Mouse (Mus musculus): ENCODE data around the gene Syna. TPM values are rescaled to one million over a fixed set of nuclear protein-coding genes. Genes with fewer than 3 reads are reported as not detected.
A peak's percentile ranks its signal among the peaks of the same experiment; 100 is the strongest.

Syna gene
- polyA plus RNA-seq, 1 experiment from 2014 or later: 0.63 TPM

DNA sequence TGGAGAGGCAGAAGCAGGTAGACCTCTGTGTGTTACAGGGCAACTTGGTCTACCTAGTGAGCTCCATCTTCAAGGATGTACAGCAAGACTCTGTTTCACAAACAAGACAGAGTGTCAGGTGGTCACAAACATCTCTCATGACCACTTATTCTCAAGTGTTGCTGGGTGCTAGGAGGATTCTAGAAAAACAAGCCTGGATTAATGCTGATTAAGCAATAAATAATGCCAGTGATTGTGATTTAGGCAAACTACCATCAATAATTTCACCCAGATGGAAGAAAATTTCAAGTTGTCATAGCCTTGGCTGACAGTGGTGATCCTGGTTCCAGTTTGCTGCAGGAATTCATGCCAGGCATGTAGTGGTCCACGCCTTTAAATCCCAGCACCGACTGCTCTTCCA, 4.3 kb upstream of the Syna start:
- ATAC-seq (ENCODE audit: low FRiP score): no peak
- Histone ChIP-seq H3K4me2 (no peak overlapping the region), H3K27me3 (replicated peaks) (no peaks in the 10 kb centered on the region), H3K9me3 (replicated peaks) (no peaks in the 10 kb centered on the region), H3K36me3 (no peaks in the 10 kb centered on the region), H3K4me3 (replicated peaks) (no peak overlapping the region), H3K27ac (replicated peaks) (no peak overlapping the region), H3K4me1 (no peaks in the 10 kb centered on the region), H3K9ac (replicated peaks) (no peak overlapping the region)
- WGBS: 93% methylated on average over 2 of the region's 2 CpGs

DNA sequence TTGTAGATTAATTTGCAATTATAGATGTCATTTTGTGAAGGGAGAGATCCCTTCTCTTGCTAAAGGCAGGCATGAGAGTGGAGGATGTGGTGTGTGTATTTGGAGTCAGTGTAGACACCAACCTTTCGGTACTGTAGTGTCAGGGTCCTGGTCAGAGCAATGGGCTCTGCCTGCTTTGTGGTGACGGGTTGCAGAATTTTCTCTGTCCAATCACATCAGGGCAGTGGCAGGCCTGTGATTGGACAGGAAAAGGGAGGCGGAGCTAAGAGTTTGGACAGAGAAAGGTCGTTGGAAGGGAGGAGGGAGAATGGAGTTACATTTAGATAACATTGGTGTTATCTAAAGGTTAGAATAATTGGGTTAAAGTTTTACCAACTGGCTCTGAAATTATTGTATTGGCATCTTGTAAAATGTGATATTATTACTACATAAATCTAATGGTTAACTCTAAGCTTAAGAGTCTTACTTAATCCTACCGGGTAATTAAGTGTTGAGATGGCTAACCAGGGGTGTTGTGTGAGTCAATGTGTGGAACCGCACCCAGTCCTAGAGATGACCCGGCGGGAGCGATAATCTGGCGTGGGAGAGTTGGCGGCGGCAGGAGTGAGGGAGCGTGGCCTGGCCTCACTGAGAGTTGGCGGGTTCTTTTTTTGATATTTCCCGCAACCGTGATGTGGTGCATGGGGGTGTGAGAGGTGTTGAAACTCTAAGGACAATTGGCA, 640 bp upstream of the Syna start:
- Histone ChIP-seq H3K27me3 (replicated peaks) (no peaks in the 10 kb centered on the region), H3K4me2 (no peak overlapping the region), H3K9ac (replicated peaks) (no peak overlapping the region), H3K4me1 (peaks cover 3% of the 10 kb centered on the region), H3K4me3 (replicated peaks) (no peak overlapping the region), H3K27ac (replicated peaks) (no peak overlapping the region), H3K9me3 (replicated peaks) (no peaks in the 10 kb centered on the region), H3K36me3 (no peaks in the 10 kb centered on the region)
- ATAC-seq (ENCODE audit: low FRiP score): no peak
- WGBS: 81% methylated on average over 16 of the region's 16 CpGs

- H3K27me3 ChIP-seq (replicated peaks): no peaks in the 10 kb centered on the region
- 13% methylated on average over 20 of the region's 20 CpGs for WGBS
- H3K9me3 ChIP-seq (replicated peaks): no peaks in the 10 kb centered on the region
- H3K4me1 ChIP-seq: peaks cover 30% of the 10 kb centered on the region
- ATAC-seq (ENCODE audit: low FRiP score): no peak
- H3K4me2 ChIP-seq: peak overlapping the region; percentile 44
- H3K36me3 ChIP-seq: no peaks in the 10 kb centered on the region
- peak overlapping the region; percentile 5; the same call in 1 of the 2 replicates for H3K4me3 ChIP-seq (replicated peaks)
- H3K9ac ChIP-seq (replicated peaks): no peak overlapping the region
- H3K27ac ChIP-seq (replicated peaks): no peak overlapping the region; the same call in 1 of the 2 replicates
These were observed 4.4 kb downstream of the Syna start for GRCm38 (mm10) chr5:134555463-134556164.

DNA sequence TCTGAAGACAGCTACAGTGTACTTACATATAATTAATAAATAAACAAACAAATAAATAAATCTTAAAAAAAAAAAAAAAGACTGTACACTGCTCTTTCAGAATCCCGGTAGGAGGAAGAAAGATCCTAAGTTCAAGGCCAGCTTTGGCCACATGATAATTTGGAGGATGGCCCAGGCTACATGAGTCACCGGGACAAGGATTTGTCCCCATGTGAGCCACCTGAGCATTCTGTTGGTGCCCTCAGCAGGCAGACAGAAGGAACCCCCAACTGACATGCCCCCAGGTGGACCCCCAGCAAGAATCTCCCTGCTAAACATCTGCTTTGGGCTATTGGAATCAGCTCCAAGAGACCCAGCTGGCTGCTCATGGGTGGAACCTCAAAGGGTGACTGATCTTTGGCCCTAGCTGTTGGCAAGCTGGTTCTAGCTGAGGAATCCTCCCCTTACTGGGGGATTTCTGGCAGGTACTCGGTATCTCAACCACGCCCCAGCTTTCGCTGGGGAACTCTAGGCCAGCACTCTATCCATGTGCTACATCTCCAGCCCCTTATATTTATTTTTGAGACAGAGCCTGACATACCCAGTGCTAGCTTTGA, 5.9 kb downstream of the Syna start:
- no peak overlapping the region for H3K4me3 ChIP-seq (replicated peaks)
- H3K4me2 ChIP-seq: no peak overlapping the region
- no peaks in the 10 kb centered on the region for H3K27me3 ChIP-seq (replicated peaks)
- H3K36me3 ChIP-seq: no peaks in the 10 kb centered on the region
- H3K27ac ChIP-seq (replicated peaks): no peak overlapping the region
- 91% methylated on average over 5 of the region's 5 CpGs for WGBS
- no peak overlapping the region for H3K9ac ChIP-seq (replicated peaks)
- peaks cover 46% of the 10 kb centered on the region for H3K4me1 ChIP-seq
- no peaks in the 10 kb centered on the region for H3K9me3 ChIP-seq (replicated peaks)
- no peak for ATAC-seq (ENCODE audit: low FRiP score)

DNA sequence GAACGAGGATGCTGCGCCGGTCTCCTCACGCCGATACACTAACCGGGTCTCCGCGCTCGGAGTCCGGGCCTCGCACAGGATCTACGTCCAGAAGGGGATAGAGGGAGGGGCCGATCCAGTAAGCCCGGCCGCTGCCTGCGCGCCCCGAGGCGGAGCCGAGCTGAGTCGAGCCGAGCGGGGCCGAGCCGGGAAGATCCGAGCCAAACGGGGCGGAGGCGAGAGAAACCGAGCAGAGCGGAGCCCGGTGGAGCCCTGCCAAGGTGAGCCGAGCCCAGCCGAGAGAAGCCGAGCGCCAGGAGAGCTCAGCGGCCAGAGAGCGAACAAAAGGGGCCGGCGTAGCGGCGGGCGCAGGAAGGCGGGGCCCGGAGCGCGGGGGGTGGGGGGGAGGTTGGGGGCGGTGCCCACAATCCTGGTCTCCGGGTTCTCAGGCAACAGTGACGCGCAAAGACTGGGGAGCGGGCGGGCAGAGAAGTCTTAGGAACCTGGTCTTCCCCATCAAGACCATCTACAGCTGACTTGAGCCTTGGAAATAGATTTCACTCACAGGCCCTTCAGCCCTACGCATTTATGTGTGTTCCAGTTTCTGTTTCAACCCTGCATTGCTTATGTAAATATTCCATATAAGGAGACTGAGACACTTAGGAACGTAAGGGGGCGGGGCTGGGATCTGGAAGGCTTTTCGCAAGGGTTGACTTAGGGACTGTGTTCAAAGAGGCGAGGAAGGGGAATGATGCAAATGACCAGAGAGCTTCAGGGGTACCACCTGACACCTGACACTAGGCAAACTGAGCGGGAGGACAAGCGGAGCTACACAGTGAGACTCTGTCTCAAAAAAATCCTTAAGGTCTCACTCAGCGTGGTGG, 7.6 kb downstream of the Syna start, which contains the start of gene Clip2:
Gene Clip2, minus strand, starts transcription at position 325 of the 863 bp plus-strand sequence.
- H3K9ac ChIP-seq (replicated peaks): peak within 1 kb of the TSS; percentile 93
- peaks cover 63% of the 10 kb centered on the region for H3K4me1 ChIP-seq
- no peaks in the 10 kb centered on the region for H3K9me3 ChIP-seq (replicated peaks)
- H3K4me3 ChIP-seq (replicated peaks): peak within 1 kb of the TSS; percentile 84
- no peaks in the 10 kb centered on the region for H3K36me3 ChIP-seq
- ATAC-seq (ENCODE audit: low FRiP score): peak; percentile 92
- H3K27me3 ChIP-seq (replicated peaks): no peaks in the 10 kb centered on the region
- H3K27ac ChIP-seq (replicated peaks): peak within 1 kb of the TSS; percentile 98
- peak within 1 kb of the TSS; percentile 89 for H3K4me2 ChIP-seq
- WGBS: under 1% methylated on average over 61 of the region's 61 CpGs

DNA sequence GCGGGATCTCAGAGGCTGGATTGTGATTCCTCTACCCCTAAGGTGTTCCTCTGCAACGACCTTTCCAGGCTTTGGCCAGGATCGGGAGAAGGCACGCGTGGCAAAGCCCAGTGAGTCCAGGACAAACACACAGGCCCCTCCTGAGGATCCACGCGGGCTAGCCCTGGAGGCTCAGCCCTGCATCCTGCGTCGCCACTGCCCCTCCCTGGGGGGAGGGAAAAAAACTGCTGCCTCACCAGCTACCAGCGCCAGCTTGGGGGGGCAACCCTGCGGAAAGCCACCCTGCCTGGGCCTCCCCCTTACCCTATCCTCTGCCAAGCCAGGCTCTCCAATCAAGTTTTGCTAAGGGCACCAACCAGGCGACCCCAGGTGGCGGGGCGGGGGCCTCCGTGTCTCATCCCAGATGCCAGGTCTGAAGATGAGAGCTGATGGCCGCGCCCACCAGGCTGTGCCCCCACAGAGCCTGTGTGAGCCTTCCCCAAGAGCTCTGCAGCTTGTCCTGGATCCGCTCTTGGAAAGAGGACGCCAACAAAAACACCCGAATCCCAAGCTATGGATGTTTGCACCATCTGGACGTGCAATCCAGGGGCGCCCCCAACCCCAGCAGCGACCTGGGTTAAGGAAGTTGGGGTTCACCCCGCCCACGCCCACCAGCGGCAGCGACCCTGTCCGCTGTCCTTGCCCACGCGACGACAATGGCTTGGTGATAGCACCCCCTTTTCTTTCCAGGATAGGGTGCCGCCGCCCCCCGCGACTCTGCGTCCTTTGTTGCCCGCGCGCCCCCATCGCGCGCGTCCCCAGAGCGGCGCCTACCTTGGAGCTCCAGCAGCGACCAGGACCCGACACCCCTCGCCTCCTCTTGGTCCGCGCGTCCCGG, 8.5 kb downstream of the Syna start:
- no peaks in the 10 kb centered on the region for H3K36me3 ChIP-seq
- under 1% methylated on average over 52 of the region's 52 CpGs for WGBS
- peak overlapping the region; percentile 84 for H3K4me3 ChIP-seq (replicated peaks)
- peak; percentile 66 for ATAC-seq (ENCODE audit: low FRiP score)
- H3K27me3 ChIP-seq (replicated peaks): no peaks in the 10 kb centered on the region
- H3K4me1 ChIP-seq: peaks cover 69% of the 10 kb centered on the region
- H3K9ac ChIP-seq (replicated peaks): peak overlapping the region; percentile 93
- H3K27ac ChIP-seq (replicated peaks): peak overlapping the region; percentile 98
- H3K9me3 ChIP-seq (replicated peaks): no peaks in the 10 kb centered on the region
- peak overlapping the region; percentile 89 for H3K4me2 ChIP-seq

DNA sequence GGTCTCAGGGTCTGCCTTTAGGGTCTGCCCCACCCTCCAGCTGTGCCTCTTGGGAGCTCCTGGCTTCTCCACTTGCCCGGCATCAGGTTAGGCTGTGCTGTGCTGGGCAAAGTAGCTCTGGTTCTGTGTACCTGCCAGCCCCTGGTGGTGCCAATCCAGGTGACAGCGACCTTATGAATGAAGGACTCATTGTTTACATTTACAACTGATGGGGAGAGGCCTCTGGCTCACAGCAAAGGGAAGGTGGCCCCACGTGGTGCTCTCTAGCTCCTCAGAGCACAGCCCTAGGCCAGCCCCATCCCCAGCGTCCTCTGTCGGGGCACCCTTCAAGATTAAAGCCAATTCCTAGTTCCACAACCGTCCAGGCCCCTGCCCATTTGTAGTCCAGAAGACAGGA, 9.1 kb downstream of the Syna start:
- Histone ChIP-seq H3K36me3 (no peaks in the 10 kb centered on the region), H3K4me3 (replicated peaks) (peak overlapping the region; percentile 84), H3K4me2 (peak overlapping the region; percentile 89), H3K27ac (replicated peaks) (peak overlapping the region; percentile 98), H3K9ac (replicated peaks) (peak overlapping the region; percentile 93), H3K9me3 (replicated peaks) (no peaks in the 10 kb centered on the region), H3K27me3 (replicated peaks) (no peaks in the 10 kb centered on the region), H3K4me1 (peaks cover 74% of the 10 kb centered on the region)
- WGBS: 5% methylated on average over 6 of the region's 6 CpGs
- no peak; the same call in 1 of the 2 replicates for ATAC-seq (ENCODE audit: low FRiP score)

- peak overlapping the region; percentile 89 for H3K4me2 ChIP-seq
- H3K27ac ChIP-seq (replicated peaks): no peak overlapping the region
- no peaks in the 10 kb centered on the region for H3K27me3 ChIP-seq (replicated peaks)
- H3K9me3 ChIP-seq (replicated peaks): no peaks in the 10 kb centered on the region
- peak overlapping the region; percentile 84 for H3K4me3 ChIP-seq (replicated peaks)
- WGBS: 92% methylated on average over 3 of the region's 3 CpGs
- peaks cover 70% of the 10 kb centered on the region for H3K4me1 ChIP-seq
- no peaks in the 10 kb centered on the region for H3K36me3 ChIP-seq
- ATAC-seq (ENCODE audit: low FRiP score): no peak
- peak overlapping the region; percentile 17; the same call in 1 of the 2 replicates for H3K9ac ChIP-seq (replicated peaks)
These were observed 10.3 kb downstream of the Syna start for GRCm38 (mm10) chr5:134549640-134550168.

GRCm38 (mm10) chr5:134548306-134548705, 11.7 kb downstream of the Syna start:
- H3K36me3 ChIP-seq: 0 out of 2 replicates have a peak, but pooled peaks cover 4% of the 10 kb centered on the region
- ATAC-seq (ENCODE audit: low FRiP score): no peak
- peak overlapping the region; percentile 28; the same call in 1 of the 2 replicates for H3K4me2 ChIP-seq
- H3K4me1 ChIP-seq: peaks cover 73% of the 10 kb centered on the region
- no peak overlapping the region; the same call in 1 of the 2 replicates for H3K27ac ChIP-seq (replicated peaks)
- 36% methylated on average over 5 of the region's 5 CpGs for WGBS
- peak overlapping the region; percentile 2; the same call in 1 of the 2 replicates for H3K4me3 ChIP-seq (replicated peaks)
- no peaks in the 10 kb centered on the region for H3K9me3 ChIP-seq (replicated peaks)
- no peaks in the 10 kb centered on the region for H3K27me3 ChIP-seq (replicated peaks)
- peak overlapping the region; percentile 11; the same call in 1 of the 2 replicates for H3K9ac ChIP-seq (replicated peaks)

GRCm38 (mm10) chr5:134546790-134547189, 13.2 kb downstream of the Syna start:
- 81% methylated on average over 7 of the region's 7 CpGs for WGBS
- H3K27ac ChIP-seq (replicated peaks): 0 out of 2 replicates have a peak overlapping the region, but pooled peaks have one; percentile 18
- peak overlapping the region; percentile 20; the same call in 1 of the 2 replicates for H3K9ac ChIP-seq (replicated peaks)
- no peaks in the 10 kb centered on the region for H3K9me3 ChIP-seq (replicated peaks)
- H3K27me3 ChIP-seq (replicated peaks): no peaks in the 10 kb centered on the region
- peak overlapping the region; percentile 11; the same call in 1 of the 2 replicates for H3K4me2 ChIP-seq
- no peak for ATAC-seq (ENCODE audit: low FRiP score)
- no peak overlapping the region for H3K4me3 ChIP-seq (replicated peaks)
- H3K36me3 ChIP-seq: 0 out of 2 replicates have a peak, but pooled peaks cover 4% of the 10 kb centered on the region
- H3K4me1 ChIP-seq: peaks cover 76% of the 10 kb centered on the region

Measured in neural tube, embryonic 15.5 days (tissue).